Mouse (Mus musculus) WW6 (cell line): ENCODE measurements at regions not wholly inside any gene's neighbourhood (a gene's known extent, or its start where the extent isn't known, plus 50 kb on each side); places are given as distances from the start of the nearest gene placed in this dataset.
A peak's percentile ranks its signal among the peaks of the same experiment; 100 is the strongest.

Experiments used
- DNase-seq: peaks from one replicate; pipeline ENCODE4 v3.0.0-alpha.2; 2013; ENCODE audit warnings: low read depth, low spot score

- DNase-seq: no peak
Measured at GRCm38 (mm10) chr11:117413133-117413532, 71.0 kb upstream of the Gm11733 start.

GRCm38 (mm10) chr11:117413942-117414705 lies 70.0 kb upstream of the Gm11733 start:
- no peak for DNase-seq

- peak; percentile 81 for DNase-seq
Measured at GRCm38 (mm10) chr11:117414871-117415323, 69.3 kb upstream of the Gm11733 start.

- DNase-seq: no peak
Measured at GRCm38 (mm10) chr11:117415466-117415865, 68.7 kb upstream of the Gm11733 start.

- no peak for DNase-seq
Measured at GRCm38 (mm10) chr11:117415955-117416354, 68.2 kb upstream of the Gm11733 start.

GRCm38 (mm10) chr11:117416984-117417670 lies 67.0 kb upstream of the Gm11733 start:
- DNase-seq: no peak

- no peak for DNase-seq
Measured at GRCm38 (mm10) chr11:117417959-117418574, 66.1 kb upstream of the Gm11733 start.

GRCm38 (mm10) chr11:117418939-117419338 lies 65.2 kb upstream of the Gm11733 start:
- no peak for DNase-seq

- no peak for DNase-seq
Measured at GRCm38 (mm10) chr11:117419351-117419969, 64.7 kb upstream of the Gm11733 start.

- no peak for DNase-seq
Measured at GRCm38 (mm10) chr11:117422713-117423112, 61.5 kb upstream of the Gm11733 start.

- no peak for DNase-seq
Measured at GRCm38 (mm10) chr11:117423422-117423821, 60.7 kb upstream of the Gm11733 start.

GRCm38 (mm10) chr11:117425466-117425865 lies 58.7 kb upstream of the Gm11733 start:
- no peak for DNase-seq

GRCm38 (mm10) chr11:117425927-117426326 lies 58.2 kb upstream of the Gm11733 start:
- peak; percentile 94 for DNase-seq

GRCm38 (mm10) chr11:117426651-117427050 lies 57.5 kb upstream of the Gm11733 start:
- DNase-seq: no peak

GRCm38 (mm10) chr11:117427808-117428510 lies 56.2 kb upstream of the Gm11733 start:
- DNase-seq: no peak

- DNase-seq: no peak
Measured at GRCm38 (mm10) chr11:117429326-117429752, 54.8 kb upstream of the Gm11733 start.

- DNase-seq: no peak
Measured at GRCm38 (mm10) chr11:117429894-117430293, 54.3 kb upstream of the Gm11733 start.

GRCm38 (mm10) chr11:117434056-117434455 lies 50.1 kb upstream of the Gm11733 start:
- no peak for DNase-seq
